ENCODE assay signal across 9 mouse cellular contexts in genomic region chr2:165325521-165326303, GRCm38 (mm10). TPM values are rescaled to one million over a fixed set of nuclear protein-coding genes. Genes with fewer than 3 reads are reported as not detected.
DNase-seq lines count a peak whose midpoint lies in the region; ATAC-seq and TF ChIP-seq lines count a peak whose summit lies in the region.
"Had no signal": no experiment of that assay in that cellular context is flagged by ENCODE, and none has a peak within 500 bp of the region (broad histone marks: within the 10 kb centered on the region; RNA-seq: fewer than 3 reads in every experiment).

No protein-coding gene starts in this region.

- under 1% methylated on average over 30 of the region's 30 CpGs for WGBS in limb, embryonic 13.5 days

- DNase-seq in gastrocnemius, adult 2 months: peak; percentile 27
- no peak for DNase-seq in gastrocnemius, postnatal 4 days (ENCODE audit: low spot score in 2 of 2)
- no peak for DNase-seq in ES-E14 (ENCODE audit: low read depth, low spot score)
- peak; percentile 45 for DNase-seq in naive thymus-derived CD4-positive, alpha-beta T cell, adult 2 months (ENCODE audit: low read depth)
- no peak for DNase-seq in ovary, adult 18-20 months (ENCODE audit: low spot score)
- no peak for DNase-seq in gastrocnemius, postnatal 14 days

- H3K27me3 ChIP-seq in limb, embryonic 13.5 days: 0 out of 2 replicates have a peak, but pooled peaks cover 8% of the 10 kb centered on the region

- H3K4me2 ChIP-seq in limb, embryonic 13.5 days (replicated peaks): peak overlapping the region; percentile 94

- H3K9me3 ChIP-seq in ES-E14 (ENCODE audit: control insufficient read depth, insufficient read depth, low read depth, low read length): no peaks in the 10 kb centered on the region
- no peaks in the 10 kb centered on the region for H3K9me3 ChIP-seq in limb, embryonic 13.5 days

- TF ChIP-seq CTCF in gastrocnemius, adult 2 months (IDR thresholded peaks at IDR 0.05): no peak

- ATAC-seq in erythroid progenitor cell, adult 5-6 weeks (replicated peaks; ENCODE audit: low FRiP score, poor library complexity, severe bottlenecking): peak; percentile 30
- ATAC-seq in limb, embryonic 13.5 days (ENCODE audit: low FRiP score, low read depth): peak; percentile 44

- peaks cover 0 to 13% of the 10 kb centered on the region in 2 experiments; a peak in 3 of 4 replicates for H3K4me1 ChIP-seq in ES-E14 (ENCODE audit: control insufficient read depth in 2 of 2, insufficient read depth in 2 of 2, low read length in 2 of 2, poor library complexity in 1 of 2)
- peaks cover 43% of the 10 kb centered on the region for H3K4me1 ChIP-seq in limb, embryonic 13.5 days

- peak overlapping the region; percentile 88 for H3K27ac ChIP-seq in gastrocnemius, adult 2 months
- H3K27ac ChIP-seq in ES-E14 (ENCODE audit: insufficient read depth, low read depth, low read length, poor library complexity, severe bottlenecking): 0 out of 2 replicates have a peak overlapping the region, but pooled peaks have one; percentile 10
- peak overlapping the region; percentile 67 for H3K27ac ChIP-seq in limb, embryonic 13.5 days

- H3K36me3 ChIP-seq in ES-E14 (ENCODE audit: control insufficient read depth, insufficient read depth, low read length, poor library complexity, severe bottlenecking): no peaks in the 10 kb centered on the region
- H3K36me3 ChIP-seq in limb, embryonic 13.5 days: 0 out of 2 replicates have a peak, but pooled peaks cover 3% of the 10 kb centered on the region

- in situ Hi-C loops in ES-E14 (cut with MboI; ENCODE audit: low sequenced_read_pairs in 2 of 2, unreplicated experiment in 2 of 2): no loop called here

- H3K9ac ChIP-seq in ES-E14 (ENCODE audit: insufficient read depth, low read depth, low read length, poor library complexity, severe bottlenecking): peak overlapping the region; percentile 89
- peak overlapping the region; percentile 94 for H3K9ac ChIP-seq in limb, embryonic 13.5 days

- peak overlapping the region; percentile 92 for H3K4me3 ChIP-seq in gastrocnemius, adult 2 months
- H3K4me3 ChIP-seq in ES-E14 (ENCODE audit: insufficient read depth in 1 of 2, low read depth in 1 of 2, low read length in 2 of 2, poor library complexity in 1 of 2, severe bottlenecking in 1 of 2): peak overlapping the region; percentile 89 to 90
- peak overlapping the region; percentile 94 for H3K4me3 ChIP-seq in limb, embryonic 13.5 days

- intact Hi-C loops in gastrocnemius, adult 2 months (cut with DNase I): loop anchor here (2.0 kb wide), 1 partner anchor 39 kb away; the partner anchor contains the start of gene Slc35c2
- intact Hi-C loops in gastrocnemius, postnatal 14 days (cut with DNase I; ENCODE audit: low total_unique reads): no loop called here

TF ChIP-seq in ES-E14, 5 proteins besides CTCF, POLR2A, EP300 and RAD21:
- TF ChIP-seq HCFC1 (IDR thresholded peaks at IDR 0.05; ENCODE audit: borderline replicate concordance, insufficient read depth, low read length): no peak
- no peak for TF ChIP-seq ZNF384 (IDR thresholded peaks at IDR 0.05; ENCODE audit: low read depth, low read length)
- no peak for TF ChIP-seq ZC3H11A (IDR thresholded peaks at IDR 0.05; ENCODE audit: borderline replicate concordance, low read depth, low read length)
- TF ChIP-seq MAFK (IDR thresholded peaks at IDR 0.05; ENCODE audit: insufficient read depth, low read depth, low read length): no peak
- TF ChIP-seq CHD2 (IDR thresholded peaks at IDR 0.05; ENCODE audit: low read depth, low read length): no peak

RNA-seq across cellular contexts. Expression of gene Elmo2, which starts 0.6 kb away (rescaled TPM):
- total RNA-seq in gastrocnemius, adult 2 months (2021): 10 to 100 TPM; 12.8 to 15.0 TPM
- total RNA-seq in gastrocnemius, postnatal 4 days (2021): 10 to 100 TPM; 27.1 to 36.9 TPM
- total RNA-seq in ES-E14 (2012; rRNA removed): 21.1 and 21.7 TPM in 2 replicates
- total RNA-seq in erythroid progenitor cell, adult 5-6 weeks (2015; ENCODE audit: low replicate concordance): 16.3 and 25.9 TPM in 2 replicates
- total RNA-seq in erythroid progenitor cell, adult 5-6 weeks (2017; ENCODE audit: low replicate concordance): 8.6 and 13.1 TPM in 2 replicates
- polyA plus RNA-seq in limb, embryonic 13.5 days (2015; fragmentation: Nextera tagmentation; extraction: Ambion mirVana): 83.0 and 86.4 TPM in 2 replicates
- total RNA-seq in gastrocnemius, postnatal 14 days (2021): 10 to 100 TPM; 16.7 to 19.6 TPM

RNA-seq across cellular contexts. Expression of gene Slc35c2, which starts 38.0 kb away (rescaled TPM):
- total RNA-seq in gastrocnemius, adult 2 months (2021): 10 to 100 TPM; 19.6 to 20.6 TPM
- total RNA-seq in gastrocnemius, postnatal 4 days (2021): 10 to 100 TPM; 20.8 to 23.4 TPM
- total RNA-seq in ES-E14 (2012; rRNA removed): 36.4 and 48.2 TPM in 2 replicates
- total RNA-seq in erythroid progenitor cell, adult 5-6 weeks (2015; ENCODE audit: low replicate concordance): 11.9 and 18.0 TPM in 2 replicates
- total RNA-seq in erythroid progenitor cell, adult 5-6 weeks (2017; ENCODE audit: low replicate concordance): 5.2 and 10.5 TPM in 2 replicates
- polyA plus RNA-seq in limb, embryonic 13.5 days (2015; fragmentation: Nextera tagmentation; extraction: Ambion mirVana): 56.3 and 56.4 TPM in 2 replicates
- 10 to 100 TPM; 16.4 to 16.8 TPM for total RNA-seq in gastrocnemius, postnatal 14 days (2021)

RNA-seq across cellular contexts. Expression of gene Zfp663, which starts 42.8 kb away (rescaled TPM):
- not detected for total RNA-seq in gastrocnemius, adult 2 months (2021)
- total RNA-seq in gastrocnemius, postnatal 4 days (2021): under 1 TPM in 1 of 2 experiments, not detected in 1; 0.29 TPM
- 0.37 TPM in 1 of 2 replicates, not detected in the other for total RNA-seq in ES-E14 (2012; rRNA removed)
- not detected in 2 replicates for total RNA-seq in erythroid progenitor cell, adult 5-6 weeks (2015; ENCODE audit: low replicate concordance)
- not detected in 2 replicates for total RNA-seq in erythroid progenitor cell, adult 5-6 weeks (2017; ENCODE audit: low replicate concordance)
- polyA plus RNA-seq in limb, embryonic 13.5 days (2015; fragmentation: Nextera tagmentation; extraction: Ambion mirVana): 0.31 and 0.75 TPM in 2 replicates
- total RNA-seq in gastrocnemius, postnatal 14 days (2021): under 1 TPM in 1 of 2 experiments, not detected in 1; 0.08 TPM
- total RNA-seq: hematopoietic stem cell, adult 5-6 weeks had no signal

Comparison
In these comparisons a context has a peak if more than half of its experiments do, and no peak if none do; other contexts are left out.
1. DNase-seq: peak in gastrocnemius, adult 2 months (single experiment) and naive thymus-derived CD4-positive, alpha-beta T cell, adult 2 months (single experiment); none in gastrocnemius, postnatal 4 days (0 of 2), ES-E14 (single experiment), ovary, adult 18-20 months (single experiment) and gastrocnemius, postnatal 14 days (single experiment).
2. H3K27ac ChIP-seq: peak in every context shown above with its lines; median percentile 88 in gastrocnemius, adult 2 months; 67 in limb, embryonic 13.5 days; 10 in ES-E14.
3. Peak in every context shown above with its lines, with median percentiles within 50 percentile points of each other: H3K4me3 ChIP-seq.